Mouse (Mus musculus): Measurements from ENCODE around the gene Ldb2.

GRCm38 (mm10) chr5:44553765-44554352 is 245.6 kb downstream of the Ldb2 start:
- TF ChIP-seq TAL1 (IDR thresholded peaks at IDR 0.05; ENCODE audit: low read length) (no peak), GATA1 (IDR thresholded peaks at IDR 0.05; ENCODE audit: low read length) (no peak)
